Mouse (Mus musculus) heart, embryonic 14.5 days (tissue): ENCODE data around the gene Olfr1406. TPM values are rescaled to one million over a fixed set of nuclear protein-coding genes. Genes with fewer than 3 reads are reported as not detected.

Experiments
- ATAC-seq: fragments of 200-750 bp; cut with Nextera tagmentation; 2 replicates; pipeline ENCODE4 v1.8.0; 2017; ENCODE audit warnings: low read depth, moderate TSS enrichment; ENCODE audit not compliant: insufficient number of reproducible peaks, insufficient read depth, low FRiP score
- H3K27ac ChIP-seq, 2 experiments: fragments of 200-500 bp in 1 of 2; fragments of 300-500 bp in 1 of 2; sonication (generic) in 1 of 2; replicated peaks in 1 of 2; 2 replicates each; pipeline ENCODE4 v1.5.1; 2012 to 2014; ENCODE audit warnings: low read depth in 2 of 2, low read length in 2 of 2, control low read depth in 1 of 2, mild to moderate bottlenecking in 1 of 2, mixed read lengths in 1 of 2; ENCODE audit not compliant: control insufficient read depth in 1 of 2, insufficient read depth in 1 of 2
- H3K27me3 ChIP-seq: fragments of 300-500 bp; sonication (generic); 2 replicates; pipeline ENCODE4 v1.6.1; 2014; ENCODE audit warnings: mild to moderate bottlenecking, low read length, control low read depth; ENCODE audit not compliant: control insufficient read depth, insufficient read depth
- H3K36me3 ChIP-seq: fragments of 300-500 bp; sonication (generic); 2 replicates; pipeline ENCODE4 v1.6.1; 2014; ENCODE audit warnings: mild to moderate bottlenecking, control low read depth, low read length, mixed read lengths; ENCODE audit not compliant: control insufficient read depth, insufficient read depth
- H3K4me1 ChIP-seq, 2 experiments: fragments of 200-500 bp in 1 of 2; fragments of 300-500 bp in 1 of 2; sonication (generic) in 1 of 2; 2 replicates each; pipeline ENCODE4 v1.6.1; 2012 to 2014; ENCODE audit warnings: low read length in 2 of 2, control low read depth in 1 of 2, mixed read lengths in 1 of 2; ENCODE audit not compliant: control insufficient read depth in 2 of 2, insufficient read depth in 2 of 2
- H3K4me2 ChIP-seq: fragments of 300-500 bp; sonication (generic); 2 replicates; pipeline ENCODE4 v1.6.1; 2014; ENCODE audit warnings: mild to moderate bottlenecking, low read length
- H3K4me3 ChIP-seq, 2 experiments: fragments of 200-500 bp in 1 of 2; fragments of 300-500 bp in 1 of 2; sonication (generic) in 1 of 2; 2 replicates each; pipeline ENCODE4 v1.5.1; 2012 to 2014; ENCODE audit warnings: low read length in 2 of 2, mild to moderate bottlenecking in 2 of 2, control low read depth in 1 of 2, low read depth in 1 of 2, moderate library complexity in 1 of 2; ENCODE audit not compliant: control insufficient read depth in 1 of 2, insufficient read depth in 1 of 2
- H3K9ac ChIP-seq: fragments of 300-500 bp; sonication (generic); 2 replicates; pipeline ENCODE4 v1.6.1; 2014; ENCODE audit warnings: mild to moderate bottlenecking, low read length
- H3K9me3 ChIP-seq: fragments of 300-500 bp; sonication (generic); 2 replicates; pipeline ENCODE4 v1.6.1; 2016; ENCODE audit warnings: low read length, control low read depth; ENCODE audit not compliant: control insufficient read depth
- WGBS: fragments of 180-500 bp; shearing (Covaris S2); extraction: QIAGEN DNeasy Blood & Tissue Kit; methylation state at CpG from one replicate; pipeline ENCODE4 v1.1.7; 2014; 5-methylcytosine and 5-hydroxymethylcytosine counted together
- polyA plus RNA-seq: library from polyadenylated mRNA; unstranded; fragments of >200 nt; fragmentation: Nextera tagmentation; extraction: Ambion mirVana; gene quantifications from 2 replicates; pipeline ENCODE4 v1.2.1, GENCODE M21; 2014

The Olfr1406 gene
- polyA plus RNA-seq, 1 experiment from 2014 or later, result not detected

DNA sequence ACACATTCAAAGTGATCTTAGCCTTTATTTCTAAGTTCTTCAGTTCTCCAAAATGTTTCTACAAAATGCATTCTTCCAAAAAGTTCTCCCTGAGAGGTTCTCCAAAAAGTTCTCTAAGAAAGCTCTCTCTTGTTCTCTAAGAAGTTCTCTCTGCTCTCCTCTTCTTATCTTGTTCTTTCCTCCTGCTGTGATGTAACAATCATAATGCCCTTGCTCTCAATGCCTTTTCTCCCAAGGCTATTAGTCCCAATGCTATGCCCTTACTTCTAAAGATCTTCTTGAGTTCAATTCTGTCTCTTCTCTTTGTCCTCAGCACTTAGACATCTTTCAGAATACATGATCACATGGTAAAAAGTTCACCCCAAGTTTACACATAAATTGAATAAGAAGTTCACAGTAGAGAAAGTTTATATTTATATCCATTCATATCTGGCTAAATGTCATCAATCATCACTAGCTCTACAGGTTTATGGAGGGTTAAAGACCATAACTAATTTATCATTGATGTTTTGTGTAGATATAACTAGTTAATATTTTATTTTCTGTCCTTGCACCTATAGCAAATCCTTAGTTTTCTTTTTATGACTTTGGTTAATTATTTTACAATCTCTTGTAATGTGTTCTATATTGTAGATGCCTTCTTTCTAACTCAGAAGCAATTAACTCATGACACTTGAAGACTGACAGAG is 16.1 kb downstream of the Olfr1406 start:
- H3K4me2 ChIP-seq, result no peak overlapping the region
- no peaks in the 10 kb centered on the region for H3K27me3 ChIP-seq
- no peaks in the 10 kb centered on the region for H3K9me3 ChIP-seq
- no peak overlapping the region for H3K9ac ChIP-seq
- no peak overlapping the region for H3K4me3 ChIP-seq
- ATAC-seq, result no peak
- no peaks in the 10 kb centered on the region for H3K4me1 ChIP-seq
- H3K27ac ChIP-seq, result no peak overlapping the region
- no peaks in the 10 kb centered on the region for H3K36me3 ChIP-seq

DNA sequence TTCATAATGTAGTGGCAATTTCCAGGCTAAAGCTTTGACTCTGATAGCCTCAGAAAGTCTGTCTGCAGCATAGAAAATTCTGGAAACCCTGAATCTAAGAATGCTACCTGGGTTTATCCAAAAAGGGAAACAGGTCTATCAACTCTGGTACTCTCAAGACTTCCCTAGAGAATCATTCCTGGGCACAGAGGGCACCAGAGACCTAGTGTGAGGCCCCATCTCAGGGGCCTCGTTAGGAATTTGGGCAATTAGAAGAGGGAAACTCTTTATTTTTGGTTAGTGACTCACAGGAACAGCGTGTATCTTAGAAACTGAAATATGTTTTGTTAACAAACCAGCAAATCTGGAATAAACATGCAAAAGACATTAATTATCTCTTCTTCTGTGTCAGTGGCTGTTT is 53.2 kb downstream of the Olfr1406 start, which contains the start of gene Olfr1408:
Olfr1408 (minus strand) TSS at position 101 of the 400 bp plus-strand sequence.
- H3K4me3 ChIP-seq, result no peak within 1 kb of the TSS
- H3K4me2 ChIP-seq, result no peak within 1 kb of the TSS
- no peaks in the 10 kb centered on the region for H3K9me3 ChIP-seq
- H3K36me3 ChIP-seq, result no peaks in the 10 kb centered on the region
- WGBS, result 52% methylated on average over 2 of the region's 2 CpGs
- no peaks in the 10 kb centered on the region for H3K27me3 ChIP-seq
- no peak for ATAC-seq
- no peaks in the 10 kb centered on the region for H3K4me1 ChIP-seq
- no peak within 1 kb of the TSS for H3K27ac ChIP-seq
- H3K9ac ChIP-seq, result no peak within 1 kb of the TSS

Other genes starting within 250 kb of the Olfr1406 start
- gene Olfr16, start 240.2 kb downstream of the Olfr1406 start, polyA plus RNA-seq, result not detected in 2 replicates
- gene Olfr1408, start 53.3 kb downstream of the Olfr1406 start, polyA plus RNA-seq, result not detected in 2 replicates
- not detected in 2 replicates for gene Olfr218, start 7.2 kb upstream of the Olfr1406 start, polyA plus RNA-seq
- gene Olfr1404, start 21.8 kb upstream of the Olfr1406 start, polyA plus RNA-seq, result not detected in 2 replicates
- not detected in 2 replicates for gene Fcer1a, start 36.6 kb upstream of the Olfr1406 start, polyA plus RNA-seq
- not detected in 2 replicates for gene Olfr418, start 75.4 kb upstream of the Olfr1406 start, polyA plus RNA-seq
- not detected in 2 replicates for gene Mptx2, start 87.1 kb upstream of the Olfr1406 start, polyA plus RNA-seq
- gene Ackr1, start 143.1 kb upstream of the Olfr1406 start, polyA plus RNA-seq, result 0.45 and 0.96 TPM in 2 replicates
- 2.2 and 2.5 TPM in 2 replicates for gene Aim2, start 160.2 kb upstream of the Olfr1406 start, polyA plus RNA-seq
- gene Cadm3, start 177.1 kb upstream of the Olfr1406 start, polyA plus RNA-seq, result 1.0 and 1.1 TPM in 2 replicates